Mouse (Mus musculus) A20 (cell line): ENCODE measurements around the gene Olfr701.

Source experiments
- DNase-seq: peaks from one replicate; pipeline ENCODE4 v3.0.0-alpha.2; 2011; ENCODE audit warnings: low read depth, low spot score

Gene Olfr701

GRCm38 (mm10) chr7:106813829-106814228 lies at the start of gene Olfr701:
Gene Olfr701, plus strand, starts transcription at chr7:106814129.
- DNase-seq: no peak

GRCm38 (mm10) chr7:106788330-106788729 lies 25.6 kb upstream of the Olfr701 start:
- DNase-seq: no peak

GRCm38 (mm10) chr7:106793098-106793497 lies 20.8 kb upstream of the Olfr701 start, which contains the start of gene Olfr699:
Gene Olfr699, minus strand, starts transcription at chr7:106793198.
- no peak for DNase-seq

GRCm38 (mm10) chr7:106808734-106809133 lies 5.2 kb upstream of the Olfr701 start, which contains the start of gene Olfr700:
Gene Olfr700, minus strand, starts transcription at chr7:106808834.
- no peak for DNase-seq

- DNase-seq: no peak
These were observed 1.8 kb downstream of the Olfr701 start for GRCm38 (mm10) chr7:106815775-106816174.

- DNase-seq: no peak
These were observed 4.5 kb downstream of the Olfr701 start for GRCm38 (mm10) chr7:106818414-106818813.

- DNase-seq: no peak
These were observed 19.9 kb downstream of the Olfr701 start, which contains the start of gene Olfr702 for GRCm38 (mm10) chr7:106833793-106834192. Gene Olfr702, minus strand, starts transcription at chr7:106833893.

GRCm38 (mm10) chr7:106843060-106843459 lies 29.1 kb downstream of the Olfr701 start, which contains the start of gene Olfr703:
Gene Olfr703, plus strand, starts transcription at chr7:106843360.
- no peak for DNase-seq

- no peak for DNase-seq
These were observed 49.0 kb downstream of the Olfr701 start, which contains the start of gene Olfr704 for GRCm38 (mm10) chr7:106862885-106863284. Gene Olfr704, plus strand, starts transcription at chr7:106863185.
